Mouse (Mus musculus): Measurements from ENCODE around the gene Epo.
A peak's percentile ranks its signal among the peaks of the same experiment; 100 is the strongest.

Epo gene

GRCm38 (mm10) chr5:137519691-137520550 is 13.1 kb downstream of the Epo start:
- DNase-seq (ENCODE audit: low read depth) = no peak

DNA sequence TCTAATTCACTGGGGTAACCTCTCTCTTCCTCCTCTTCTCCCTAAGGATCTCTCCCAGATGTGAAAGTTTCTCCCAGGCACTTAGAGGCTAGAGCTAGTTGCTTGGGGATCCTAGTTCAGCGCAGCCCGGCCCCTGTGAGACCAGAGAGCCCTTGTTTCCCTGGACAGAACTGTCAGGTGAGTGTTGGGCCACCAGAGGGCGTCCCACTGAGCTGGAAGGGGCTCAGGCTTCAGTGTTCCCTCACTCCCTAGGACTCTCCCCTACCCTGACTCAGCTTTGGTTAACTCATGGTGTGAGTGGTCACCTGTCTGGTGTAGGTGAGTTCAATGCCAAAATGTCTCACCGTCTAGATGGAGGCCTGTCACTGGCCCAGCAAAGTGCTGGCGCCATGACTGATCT is 14.6 kb downstream of the Epo start, which contains the start of gene Gigyf1:
Gene Gigyf1 (plus strand): TSS at position 113 of the 400 bp plus-strand sequence.
- DNase-seq (ENCODE audit: low read depth) = no peak

DNA sequence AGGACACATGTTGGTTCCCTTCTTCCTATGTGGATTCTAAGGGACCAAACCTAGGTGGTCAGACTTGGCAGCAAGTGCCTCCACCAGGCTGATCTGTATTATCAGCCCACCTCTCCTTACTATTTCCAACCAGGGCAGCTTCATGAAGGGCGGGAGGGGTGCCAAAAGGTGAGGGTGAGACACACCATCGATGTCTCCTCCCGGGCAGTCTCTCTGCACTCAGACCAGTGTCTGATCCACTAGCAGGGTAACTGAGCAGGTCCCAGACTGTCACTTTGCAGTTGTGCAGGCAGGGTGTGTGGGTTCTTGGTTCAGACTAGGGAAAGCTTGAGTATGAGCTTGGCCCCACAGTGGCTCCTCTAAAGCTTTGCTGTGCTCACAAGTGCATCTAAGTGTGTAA is 18.2 kb downstream of the Epo start:
- no peak for DNase-seq (ENCODE audit: low read depth)

DNA sequence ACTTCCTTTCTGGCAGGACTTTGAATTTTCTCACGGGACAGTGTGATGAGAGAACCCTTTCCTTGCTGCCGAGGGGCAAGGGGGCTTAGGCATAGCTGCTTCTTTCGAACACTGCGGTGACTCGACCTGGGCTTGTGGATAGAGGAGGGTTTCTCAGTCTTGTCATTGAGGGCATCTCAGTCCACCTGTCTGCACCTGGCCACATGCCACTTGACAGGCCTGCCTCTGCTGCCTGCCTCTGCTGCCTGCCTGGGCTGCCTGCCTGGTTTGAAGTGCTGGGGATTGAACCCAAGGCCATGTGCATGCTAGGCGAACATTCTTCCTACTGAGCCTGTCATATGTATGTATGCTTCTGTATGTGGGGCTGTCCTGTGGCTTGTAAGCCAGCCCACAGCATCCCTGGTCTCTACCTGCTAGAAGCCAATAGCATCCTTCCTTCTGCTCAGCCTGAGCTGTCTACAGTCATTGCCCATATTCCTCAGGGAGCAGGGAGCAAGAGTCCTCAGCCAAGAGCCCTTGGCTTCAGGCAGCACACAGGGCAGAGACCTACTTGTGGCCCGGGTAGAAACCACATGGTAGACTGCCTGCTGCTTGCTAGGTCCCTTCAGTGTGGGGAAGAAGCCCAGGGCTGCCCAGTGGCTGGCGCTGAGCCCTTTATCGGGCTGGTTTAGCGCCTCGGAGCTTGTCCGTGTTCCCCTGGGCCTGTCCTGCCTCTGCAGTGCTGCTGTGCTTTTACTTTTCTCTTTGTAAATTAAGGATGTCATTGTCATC is 18.9 kb downstream of the Epo start:
- no peak for DNase-seq (ENCODE audit: low read depth)

DNA sequence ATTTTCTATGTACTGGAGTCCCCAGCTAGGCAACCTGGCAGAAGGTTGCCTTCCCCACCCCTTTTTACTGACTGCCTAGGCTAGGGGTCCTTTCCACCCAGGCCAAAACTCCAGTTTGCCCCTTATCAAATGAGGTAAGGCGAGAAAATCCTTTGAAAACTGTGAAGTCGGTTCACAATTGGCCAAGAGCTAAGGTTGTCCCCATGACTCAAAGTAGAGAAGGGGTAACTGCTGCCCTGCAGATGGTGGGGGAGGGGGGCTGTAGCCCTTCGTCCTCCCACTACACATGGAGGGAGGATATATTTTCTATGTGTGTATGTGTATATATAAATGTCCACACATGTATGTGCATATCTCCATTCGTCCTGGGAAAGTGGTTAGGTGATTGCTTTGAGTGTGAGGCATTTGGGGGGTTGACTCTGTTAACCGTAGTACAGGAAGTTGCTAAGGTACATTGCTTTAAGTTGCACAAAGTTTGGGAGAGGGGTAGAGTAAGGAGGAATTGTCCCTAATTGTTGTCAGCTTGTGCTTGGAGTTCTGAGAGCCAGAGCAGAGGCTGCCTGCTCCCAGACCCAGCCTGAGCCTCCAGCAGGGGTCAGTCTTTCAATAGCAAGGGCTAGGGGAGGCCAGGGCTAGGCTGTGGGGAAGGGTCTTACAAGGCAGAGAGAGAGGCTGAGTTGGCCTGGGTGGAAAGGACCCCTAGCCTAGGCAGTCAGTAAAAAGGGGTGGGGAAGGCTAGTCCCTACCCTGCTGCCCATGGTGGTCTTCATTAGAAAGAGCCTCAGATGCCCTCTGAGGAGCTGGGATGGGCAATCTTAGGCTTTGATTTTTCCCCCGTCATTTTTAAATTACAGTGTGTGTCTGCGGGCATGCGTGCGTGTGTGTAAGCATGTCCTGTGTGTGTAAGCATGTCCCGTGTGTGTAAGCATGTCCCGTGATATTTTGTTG is 19.9 kb downstream of the Epo start:
- DNase-seq (ENCODE audit: low read depth) = no peak

- DNase-seq (ENCODE audit: low read depth) = no peak
Observed at GRCm38 (mm10) chr5:137511706-137512105, 21.3 kb downstream of the Epo start.

DNA sequence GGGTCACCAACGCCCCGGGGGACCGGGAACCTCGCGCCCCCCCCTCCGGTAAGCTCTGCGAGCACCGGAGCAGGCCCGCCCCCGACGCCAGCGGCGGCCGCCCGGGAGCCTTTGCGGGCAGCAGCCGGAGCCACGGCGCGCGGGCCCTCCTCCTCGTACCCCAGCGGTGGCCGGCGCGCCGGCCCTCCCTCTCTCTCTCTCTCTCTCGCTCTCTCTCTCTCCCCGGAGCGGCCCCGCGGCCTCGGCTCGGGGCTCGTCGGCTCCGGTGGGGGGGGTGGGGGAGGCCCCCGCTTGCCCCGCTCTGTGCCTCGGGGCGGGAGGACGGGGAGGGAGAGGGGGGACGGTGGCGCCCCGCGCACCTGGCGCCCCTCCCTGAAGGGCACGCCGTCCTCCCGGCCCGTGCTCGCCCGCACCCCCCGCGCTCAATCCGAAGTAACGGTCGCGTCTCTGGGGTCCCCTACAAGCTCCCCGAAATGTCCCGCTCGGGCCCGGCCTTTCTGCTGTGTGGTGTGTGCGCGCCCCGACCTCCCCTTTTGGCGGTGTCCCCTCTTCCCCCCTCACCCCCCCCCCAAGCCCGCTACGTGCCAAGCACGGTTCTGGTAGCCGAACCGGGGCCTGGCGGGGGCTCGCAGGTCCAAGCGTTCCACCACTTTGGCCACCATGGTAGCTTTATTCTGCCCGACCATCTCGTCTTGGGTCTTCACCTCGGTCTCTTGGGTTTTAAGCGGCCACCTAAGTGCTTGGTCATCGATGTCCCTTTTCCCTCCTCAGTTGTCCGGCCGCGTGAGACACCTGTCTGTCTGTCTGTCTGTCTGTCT is 22.3 kb downstream of the Epo start:
- DNase-seq (ENCODE audit: low read depth) = no peak

GRCm38 (mm10) chr5:137510014-137510501 is 23.0 kb downstream of the Epo start:
- DNase-seq (ENCODE audit: low read depth) = no peak

GRCm38 (mm10) chr5:137504041-137504440 is 29.0 kb downstream of the Epo start:
- no peak for DNase-seq (ENCODE audit: low read depth)

DNA sequence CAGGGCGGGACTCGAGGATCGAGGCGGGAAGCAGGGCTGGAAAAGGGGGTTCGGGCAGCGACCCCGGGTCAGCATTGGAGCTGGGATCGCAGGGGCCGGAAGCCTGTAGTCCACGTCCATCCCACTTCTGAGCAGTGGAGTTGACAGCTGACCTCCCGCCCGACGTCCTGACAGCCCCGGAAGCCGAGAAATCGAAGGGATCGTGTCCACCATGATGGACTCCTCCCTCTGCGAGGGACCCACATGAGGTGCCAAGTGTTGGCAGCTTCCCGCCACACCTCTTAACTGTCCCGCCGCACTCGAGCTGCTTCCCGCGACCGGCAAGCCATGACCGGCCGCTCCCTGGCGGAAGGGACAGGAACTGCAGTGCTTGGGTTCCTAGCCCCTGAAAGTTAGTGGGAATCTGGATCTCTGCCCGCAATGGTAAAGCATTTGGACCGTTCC is 30.4 kb downstream of the Epo start:
- DNase-seq (ENCODE audit: low read depth) = peak; percentile 76

DNA sequence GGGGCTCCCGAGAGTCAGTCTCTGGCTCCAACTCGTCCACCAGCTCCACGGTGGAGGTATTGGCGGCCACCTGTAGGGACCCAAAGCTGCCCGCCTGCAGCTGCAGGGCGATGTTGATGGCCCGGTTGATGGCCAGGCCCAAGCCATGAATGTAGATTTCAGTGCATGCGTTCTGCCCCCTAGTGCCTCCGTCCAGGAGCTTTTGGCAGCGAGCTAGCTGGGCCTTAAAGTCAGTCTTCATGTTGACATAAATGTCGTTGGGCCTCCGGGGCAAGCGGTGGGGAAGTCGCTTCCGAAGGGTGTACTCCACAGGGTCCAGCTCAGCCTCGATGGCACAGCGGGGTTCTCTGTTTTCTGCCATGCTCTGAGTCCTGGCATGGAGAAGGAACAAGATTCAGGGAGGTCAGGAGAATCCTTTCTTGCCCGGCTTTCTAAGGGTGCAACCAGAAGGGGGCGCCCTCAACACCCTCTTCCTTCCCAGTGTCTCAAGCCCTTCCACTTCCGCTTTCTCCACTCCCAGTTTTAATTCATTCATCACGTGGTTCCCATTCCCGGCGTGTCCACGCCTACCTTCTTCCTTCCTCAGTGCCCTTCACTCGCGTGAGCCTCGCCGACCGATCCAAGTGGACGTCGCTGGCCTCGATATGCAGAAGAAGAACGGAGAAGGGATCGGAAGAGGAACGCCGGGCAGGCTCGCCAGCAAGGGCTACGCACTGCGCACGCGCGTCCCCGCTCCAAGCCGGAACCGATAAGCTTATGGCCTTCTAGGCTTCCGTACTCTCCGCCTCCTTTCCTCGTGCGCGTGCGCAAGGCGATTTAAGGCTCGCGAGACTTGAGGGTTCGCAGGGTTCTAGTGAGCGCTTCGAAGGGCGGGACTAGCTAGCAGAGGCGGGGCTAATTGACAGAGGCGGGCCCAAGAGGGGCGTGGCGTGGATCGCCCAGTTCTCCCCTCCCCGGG is 31.1 kb downstream of the Epo start, which contains the start of gene Pop7:
Gene Pop7 (minus strand): TSS at position 810 of the 958 bp plus-strand sequence.
- DNase-seq (ENCODE audit: low read depth) = peak; percentile 100

- no peak for DNase-seq (ENCODE audit: low read depth)
Observed at GRCm38 (mm10) chr5:137500186-137500585, 32.9 kb downstream of the Epo start.

DNA sequence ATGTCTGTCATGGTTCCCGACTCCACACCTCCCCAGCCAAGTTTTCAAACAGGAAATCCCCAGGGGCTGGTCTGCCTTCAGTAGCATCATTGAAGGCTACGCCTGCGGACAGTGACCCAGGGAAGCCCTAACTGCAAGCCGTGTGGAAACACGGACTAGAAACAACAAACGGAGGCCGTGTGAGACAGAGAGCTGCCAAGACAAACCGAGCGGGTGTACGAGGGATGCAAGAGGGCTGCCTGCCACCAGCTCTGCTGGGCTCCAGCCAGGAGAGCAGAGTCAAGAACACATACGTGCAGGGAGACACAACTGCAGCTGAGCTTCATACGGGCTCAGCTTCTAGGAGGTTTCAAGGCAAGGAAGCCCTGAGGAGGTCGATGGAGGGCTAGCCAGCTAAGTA is 39.2 kb downstream of the Epo start:
- DNase-seq (ENCODE audit: low read depth) = no peak

DNA sequence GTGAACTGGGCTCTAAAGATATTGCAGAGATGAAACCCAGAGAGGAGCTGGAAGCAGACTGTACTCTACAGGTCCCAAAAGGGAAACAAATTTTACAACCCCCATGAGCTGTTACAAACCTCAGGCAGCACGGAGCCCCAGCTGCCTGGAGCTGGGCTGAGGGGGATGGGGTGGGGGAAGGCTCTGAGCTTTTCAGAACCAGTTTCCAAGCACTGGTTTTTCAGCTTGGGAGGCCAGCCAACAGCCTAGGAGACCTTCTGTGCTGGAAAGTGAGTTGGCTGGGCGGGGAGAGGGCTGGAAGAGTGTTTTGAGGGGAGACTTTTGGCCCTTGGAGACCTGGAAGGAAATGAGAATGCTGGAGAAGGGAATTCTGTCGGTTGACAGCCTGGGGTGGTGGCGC is 41.5 kb downstream of the Epo start:
- no peak for DNase-seq (ENCODE audit: low read depth)

- no peak for DNase-seq (ENCODE audit: low read depth)
Observed at GRCm38 (mm10) chr5:137487616-137488015, 45.4 kb downstream of the Epo start.

DNA sequence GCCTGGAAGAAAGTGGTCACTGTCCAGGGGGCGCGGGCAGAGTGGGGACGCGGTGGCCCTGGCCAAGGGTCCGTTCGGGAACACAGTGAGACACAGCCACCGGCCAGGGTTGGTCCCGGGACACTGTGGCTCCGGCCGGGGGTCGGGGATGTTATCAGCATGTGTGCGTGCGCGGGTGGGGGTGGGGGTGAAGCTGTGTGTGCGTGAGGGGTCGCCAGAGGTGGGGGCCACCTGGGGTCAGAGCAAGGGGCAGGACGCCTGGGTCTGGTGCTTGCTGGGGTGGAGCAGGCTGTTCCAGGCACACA is 47.2 kb downstream of the Epo start:
- DNase-seq (ENCODE audit: low read depth) = no peak

GRCm38 (mm10) chr5:137485071-137485850 is 47.8 kb downstream of the Epo start:
- no peak for DNase-seq (ENCODE audit: low read depth)

GRCm38 (mm10) chr5:137481897-137482296 is 51.1 kb downstream of the Epo start:
- DNase-seq (ENCODE audit: low read depth) = no peak

DNA sequence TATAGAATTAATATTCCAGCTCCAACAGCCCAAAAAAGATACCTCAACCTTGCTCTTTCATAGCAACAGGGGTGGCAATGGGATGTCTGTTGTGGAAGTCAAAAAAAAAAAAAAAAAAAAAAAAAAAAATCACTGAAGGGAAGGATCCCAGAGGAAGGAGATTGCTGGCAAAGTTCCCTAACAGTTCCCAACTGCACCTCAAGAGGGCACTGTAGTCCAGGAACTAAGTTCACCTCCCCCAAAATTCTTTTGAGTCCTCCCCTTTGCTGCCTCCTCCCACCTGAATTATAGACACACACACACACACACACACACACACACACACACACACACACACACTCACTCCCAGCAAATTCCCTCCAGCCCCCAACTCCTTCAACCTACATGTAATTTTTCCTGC is 51.9 kb downstream of the Epo start:
- DNase-seq (ENCODE audit: low read depth) = no peak
